Mouse (Mus musculus): ENCODE measurements around the gene Cd4.

- no peak for TF ChIP-seq CTCF (IDR thresholded peaks at IDR 0.05; ENCODE audit: borderline replicate concordance, extremely low read depth, insufficient read depth, insufficient read length)
- no peak for TF ChIP-seq POLR2A (IDR thresholded peaks at IDR 0.05; ENCODE audit: borderline replicate concordance, extremely low read depth, insufficient read depth, insufficient read length, poor library complexity, severe bottlenecking)
These were observed 13.7 kb downstream of the Cd4 start for GRCm38 (mm10) chr6:124874348-124874747.

All from brain, embryonic 14.5 days (tissue).